Mouse (Mus musculus): ENCODE results near the gene Dchs2.

DNA sequence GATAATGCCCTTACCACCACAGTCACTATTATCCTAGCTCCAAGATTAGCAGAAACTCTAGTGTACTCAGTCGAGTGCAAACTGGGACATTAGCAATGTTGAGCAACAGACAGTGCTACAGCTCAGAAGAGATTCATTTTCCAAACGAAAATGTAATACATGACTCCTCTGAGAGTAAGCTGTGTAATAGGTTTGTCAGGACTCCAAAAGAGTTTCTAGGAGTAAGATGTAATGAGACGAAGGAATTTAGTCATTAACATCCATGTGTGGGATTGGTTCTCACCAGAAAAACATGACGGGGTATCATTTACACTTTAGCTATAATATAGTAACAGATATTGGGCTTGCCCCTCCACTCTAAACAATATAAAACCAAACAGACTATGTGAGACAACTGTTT is 90.3 kb downstream of the Dchs2 start:
- no peak for TF ChIP-seq POLR2A (IDR thresholded peaks at IDR 0.05; ENCODE audit: borderline replicate concordance, control insufficient read depth, low read depth, low read length)
- no peak for TF ChIP-seq CTCF (IDR thresholded peaks at IDR 0.05; ENCODE audit: control insufficient read depth, insufficient read depth, low read length)
